Comparison of ENCODE assay signal across 8 mouse cellular contexts in the genomic region with DNA sequence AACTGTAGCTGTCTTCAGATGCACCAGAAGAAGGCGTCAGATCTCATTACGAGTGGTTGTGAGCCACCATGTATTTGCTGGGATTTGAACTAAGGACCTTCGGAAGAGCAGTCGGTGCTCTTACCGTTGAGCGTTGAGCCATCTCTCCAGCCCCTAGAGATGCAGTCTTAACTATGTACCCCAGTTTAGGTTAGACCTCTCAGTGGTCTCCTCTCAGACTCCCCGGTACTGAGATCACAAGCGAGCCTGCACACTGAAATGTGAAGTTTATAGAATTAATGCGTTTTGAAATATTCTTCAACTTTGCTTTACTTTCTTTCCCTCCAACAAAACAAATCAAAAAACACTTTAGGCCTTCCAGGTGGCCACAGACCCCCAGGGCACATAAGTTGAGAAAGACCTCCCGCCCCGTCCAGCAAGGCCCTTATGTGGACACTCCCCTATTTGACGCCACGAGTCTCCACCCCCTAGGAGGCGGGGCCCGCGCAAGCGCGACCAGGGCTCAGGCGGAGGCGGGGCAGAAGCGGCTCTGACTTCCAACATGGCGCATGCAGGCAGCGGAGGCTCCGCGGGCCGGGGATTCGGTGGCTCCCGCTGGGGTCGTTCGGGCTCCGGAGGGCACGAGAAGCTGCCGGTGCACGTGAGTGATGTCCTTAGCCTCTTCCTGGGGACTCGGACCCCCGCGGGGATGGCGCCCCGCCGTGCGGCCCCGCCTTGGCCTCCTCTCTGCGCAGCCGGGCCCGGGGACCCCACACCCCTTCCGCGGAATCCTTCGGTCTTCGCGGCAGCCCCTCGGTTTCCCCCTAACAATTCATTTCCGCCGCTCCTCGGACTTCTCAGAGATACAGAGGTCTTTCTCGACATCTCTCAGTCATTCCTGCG. TPM values are rescaled to one million over a fixed set of nuclear protein-coding genes. Genes with fewer than 3 reads are reported as not detected.
DNase-seq lines count a peak whose midpoint lies in the region; ATAC-seq and TF ChIP-seq lines count a peak whose summit lies in the region.

Gene Sin3b (plus strand): TSS at position 517 of the 882 bp plus-strand sequence.

- peak; percentile 99 for ATAC-seq in forebrain, embryonic 14.5 days
- peak; percentile 99 for ATAC-seq in neural tube, embryonic 15.5 days (ENCODE audit: low FRiP score)

- intact Hi-C loops in heart, postnatal 14 days (cut with DNase I) = no loop called here

- no peak for TF ChIP-seq EP300 in ES-Bruce4 (IDR thresholded peaks at IDR 0.05; ENCODE audit: insufficient read depth, low read depth, low read length)

- no peak within 1 kb of the TSS for H3K27ac ChIP-seq in ES-Bruce4 (ENCODE audit: insufficient read depth, low read length)
- H3K27ac ChIP-seq in forebrain, embryonic 14.5 days (ENCODE audit: low read depth, low read length) = 0 out of 2 replicates have a peak within 1 kb of the TSS, but pooled peaks have one; percentile 21
- H3K27ac ChIP-seq in neural tube, embryonic 15.5 days (replicated peaks) = peak within 1 kb of the TSS; percentile 71

- TF ChIP-seq CTCF in ES-Bruce4 (IDR thresholded peaks at IDR 0.05; ENCODE audit: low read depth, low read length) = no peak

- H3K4me3 ChIP-seq in ES-Bruce4 (ENCODE audit: low read depth, low read length) = peak within 1 kb of the TSS; percentile 92
- H3K4me3 ChIP-seq in forebrain, embryonic 14.5 days (ENCODE audit: low read depth, low read length) = peak within 1 kb of the TSS; percentile 92
- peak within 1 kb of the TSS; percentile 97 for H3K4me3 ChIP-seq in neural tube, embryonic 15.5 days (replicated peaks)

- peak; percentile 81 for TF ChIP-seq POLR2A in ES-Bruce4 (IDR thresholded peaks at IDR 0.05; ENCODE audit: insufficient read depth, low read length)

- peaks cover 29% of the 10 kb centered on the region for H3K36me3 ChIP-seq in ES-Bruce4 (ENCODE audit: control insufficient read depth, insufficient read depth, low read length, poor library complexity, severe bottlenecking)
- H3K36me3 ChIP-seq in forebrain, embryonic 14.5 days (ENCODE audit: control insufficient read depth, insufficient read depth, low read length) = peaks cover 36% of the 10 kb centered on the region
- peaks cover 34% of the 10 kb centered on the region for H3K36me3 ChIP-seq in neural tube, embryonic 15.5 days

- H3K27me3 ChIP-seq in ES-Bruce4 (ENCODE audit: control insufficient read depth, insufficient read depth, low read length, poor library complexity, severe bottlenecking) = no peaks in the 10 kb centered on the region
- H3K27me3 ChIP-seq in forebrain, embryonic 14.5 days (replicated peaks; ENCODE audit: control insufficient read depth, insufficient read depth, low read length) = no peaks in the 10 kb centered on the region
- H3K27me3 ChIP-seq in neural tube, embryonic 15.5 days (replicated peaks) = no peaks in the 10 kb centered on the region

- H3K9me3 ChIP-seq in ES-Bruce4 (replicated peaks; ENCODE audit: control insufficient read depth, insufficient read depth, low read length, poor library complexity, severe bottlenecking) = no peaks in the 10 kb centered on the region
- no peaks in the 10 kb centered on the region for H3K9me3 ChIP-seq in forebrain, embryonic 14.5 days (replicated peaks; ENCODE audit: control insufficient read depth, low read length)
- no peaks in the 10 kb centered on the region for H3K9me3 ChIP-seq in neural tube, embryonic 15.5 days (replicated peaks)

- peak within 1 kb of the TSS; percentile 96 for H3K4me2 ChIP-seq in forebrain, embryonic 14.5 days (ENCODE audit: low read length)
- peak within 1 kb of the TSS; percentile 94 for H3K4me2 ChIP-seq in neural tube, embryonic 15.5 days

- WGBS in forebrain, embryonic 14.5 days = 14% methylated on average over 55 of the region's 56 CpGs
- 14% methylated on average over 56 of the region's 56 CpGs for WGBS in neural tube, embryonic 15.5 days

- peak within 1 kb of the TSS; percentile 95 for H3K9ac ChIP-seq in ES-Bruce4 (ENCODE audit: low read depth, poor library complexity, severe bottlenecking)
- peak within 1 kb of the TSS; percentile 91 for H3K9ac ChIP-seq in forebrain, embryonic 14.5 days (ENCODE audit: low read length)
- peak within 1 kb of the TSS; percentile 93 for H3K9ac ChIP-seq in neural tube, embryonic 15.5 days (replicated peaks)

- DNase-seq in cerebellum, adult 11 months = peak; percentile 91
- DNase-seq in forebrain, embryonic 14.5 days (ENCODE audit: low spot score) = peak; percentile 93
- peak; percentile 95 to 99 for DNase-seq in heart, postnatal 14 days
- peak; percentile 93 for DNase-seq in layer of hippocampus, adult 11-12 months (ENCODE audit: low spot score)
- peak; percentile 94 to 95 for DNase-seq in lung, adult 18-20 months
- DNase-seq in testis, postnatal 14 days (ENCODE audit: low spot score) = peak; percentile 95

- no peaks in the 10 kb centered on the region for H3K4me1 ChIP-seq in ES-Bruce4 (ENCODE audit: control insufficient read depth, insufficient read depth, low read length)
- peaks cover 5% of the 10 kb centered on the region for H3K4me1 ChIP-seq in forebrain, embryonic 14.5 days (ENCODE audit: control insufficient read depth, insufficient read depth, low read length)
- peaks cover 34% of the 10 kb centered on the region for H3K4me1 ChIP-seq in neural tube, embryonic 15.5 days

RNA-seq across cellular contexts. Expression of gene Sin3b, which starts in this region (rescaled TPM):
- 196 and 208 TPM in 2 replicates for polyA plus RNA-seq in ES-Bruce4 (2011; ENCODE audit: insufficient read depth, insufficient read length, low read depth, missing spikeins)
- polyA plus RNA-seq in forebrain, embryonic 14.5 days (2014; fragmentation: Nextera tagmentation; extraction: Ambion mirVana) = 230 and 253 TPM in 2 replicates
- total RNA-seq in heart, postnatal 14 days (2021) = 10 to 100 TPM; 87.1 to 88.6 TPM
- 152 and 163 TPM in 2 replicates for polyA plus RNA-seq in neural tube, embryonic 15.5 days (2015; fragmentation: Nextera tagmentation; extraction: Ambion mirVana)
